Comparison of ENCODE assay signal across 8 mouse cellular contexts in the genomic region with DNA sequence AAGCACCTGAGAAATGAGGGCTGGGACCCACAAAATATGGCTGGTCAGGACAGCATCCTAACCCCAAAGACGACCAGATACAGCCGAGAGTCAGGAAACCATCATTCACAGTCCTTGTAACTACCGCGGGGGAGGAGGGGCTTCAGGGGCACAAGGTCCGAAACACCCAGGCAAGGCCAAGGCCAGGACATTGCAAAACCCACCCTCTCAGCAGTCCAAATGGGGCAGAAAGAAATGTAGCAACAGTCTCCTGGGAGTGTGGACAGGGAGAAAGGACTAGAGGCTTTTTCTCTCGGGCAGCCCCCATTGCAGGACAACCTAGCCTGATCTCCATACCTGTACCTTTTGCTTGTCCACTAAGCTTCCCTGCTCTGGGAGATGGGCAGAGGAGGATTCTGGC. TPM values are rescaled to one million over a fixed set of nuclear protein-coding genes. Genes with fewer than 3 reads are reported as not detected.
DNase-seq lines count a peak whose midpoint lies in the region; ATAC-seq and TF ChIP-seq lines count a peak whose summit lies in the region.

No protein-coding gene starts in this region.

- H3K36me3 ChIP-seq in E14TG2a.4 (ENCODE audit: insufficient read depth, low read length): peaks cover 17% of the 10 kb centered on the region; the same call in 1 of the 2 replicates
- H3K36me3 ChIP-seq in forebrain, embryonic 15.5 days: no peaks in the 10 kb centered on the region
- H3K36me3 ChIP-seq in liver, embryonic 16.5 days (ENCODE audit: control insufficient read depth, insufficient read depth): no peaks in the 10 kb centered on the region

- ATAC-seq in forebrain, embryonic 15.5 days (replicated peaks): no peak
- ATAC-seq in liver, embryonic 16.5 days (ENCODE audit: low read depth): no peak

- DNase-seq in gastrocnemius, adult 2 months: no peak
- DNase-seq in gastrocnemius, adult 18-20 months (ENCODE audit: low spot score): no peak
- no peak for DNase-seq in embryo, embryonic 11 days
- DNase-seq in cerebellum, postnatal 14 days: no peak
- DNase-seq in cerebellum, adult 9-11 months: no peak

- H3K9ac ChIP-seq in forebrain, embryonic 15.5 days (replicated peaks): peak overlapping the region; percentile 54; the same call in 1 of the 2 replicates
- H3K9ac ChIP-seq in liver, embryonic 16.5 days (ENCODE audit: low read depth, low read length): peak overlapping the region; percentile 72

- TF ChIP-seq CTCF in gastrocnemius, adult 2 months (IDR thresholded peaks at IDR 0.05): no peak
- TF ChIP-seq CTCF in E14TG2a.4 (conservative IDR thresholded peaks at IDR 0.05; ENCODE audit: low read length): no peak

- H3K9me3 ChIP-seq in E14TG2a.4 (ENCODE audit: low read length): no peaks in the 10 kb centered on the region
- no peaks in the 10 kb centered on the region for H3K9me3 ChIP-seq in forebrain, embryonic 15.5 days
- H3K9me3 ChIP-seq in liver, embryonic 16.5 days (replicated peaks; ENCODE audit: control insufficient read depth, low read length): no peaks in the 10 kb centered on the region

- H3K27me3 ChIP-seq in E14TG2a.4 (ENCODE audit: insufficient read depth, low read length): no peaks in the 10 kb centered on the region
- peaks cover 30% of the 10 kb centered on the region for H3K27me3 ChIP-seq in forebrain, embryonic 15.5 days
- peaks cover 14% of the 10 kb centered on the region for H3K27me3 ChIP-seq in liver, embryonic 16.5 days (ENCODE audit: control insufficient read depth, insufficient read depth, low read depth, low read length)

- H3K27ac ChIP-seq in gastrocnemius, adult 2 months: peak overlapping the region; percentile 90
- no peak overlapping the region for H3K27ac ChIP-seq in forebrain, embryonic 15.5 days (replicated peaks)
- H3K27ac ChIP-seq in liver, embryonic 16.5 days (ENCODE audit: low read length): peak overlapping the region; percentile 88

- intact Hi-C loops in gastrocnemius, adult 2 months (cut with DNase I): no loop called here

- WGBS in forebrain, embryonic 15.5 days: 26% methylated on average over 6 of the region's 6 CpGs
- WGBS in liver, embryonic 16.5 days (ENCODE audit: insufficient replicate concordance): 4% methylated on average over 6 of the region's 6 CpGs

- peaks cover 88% of the 10 kb centered on the region for H3K4me1 ChIP-seq in E14TG2a.4 (replicated peaks; ENCODE audit: low read depth, low read length)
- H3K4me1 ChIP-seq in forebrain, embryonic 15.5 days: peaks cover 14% of the 10 kb centered on the region
- H3K4me1 ChIP-seq in liver, embryonic 16.5 days (ENCODE audit: control insufficient read depth, low read depth, low read length): peaks cover 12% of the 10 kb centered on the region

- H3K4me3 ChIP-seq in gastrocnemius, adult 2 months: peak overlapping the region; percentile 87
- H3K4me3 ChIP-seq in E14TG2a.4 (replicated peaks; ENCODE audit: low read length): peak overlapping the region; percentile 88
- peak overlapping the region; percentile 51 for H3K4me3 ChIP-seq in forebrain, embryonic 15.5 days
- peak overlapping the region; percentile 66 for H3K4me3 ChIP-seq in liver, embryonic 16.5 days (ENCODE audit: low read depth, low read length)

- H3K4me2 ChIP-seq in forebrain, embryonic 15.5 days (replicated peaks): peak overlapping the region; percentile 71
- H3K4me2 ChIP-seq in liver, embryonic 16.5 days (ENCODE audit: low read depth, low read length): peak overlapping the region; percentile 70

RNA-seq across cellular contexts. Expression of gene Agpat2, which starts 1.1 kb away (rescaled TPM):
- 1 to 10 TPM; 2.8 to 7.3 TPM for total RNA-seq in gastrocnemius, adult 2 months (2021)
- total RNA-seq in gastrocnemius, adult 18-20 months (2021): 1 to 10 TPM; 6.3 to 7.5 TPM
- 3.4 and 3.9 TPM in 2 replicates for polyA plus RNA-seq in forebrain, embryonic 15.5 days (2015; fragmentation: Nextera tagmentation; extraction: Ambion mirVana)
- polyA plus RNA-seq in liver, embryonic 16.5 days (2015; fragmentation: Nextera tagmentation; extraction: Ambion mirVana): 58.3 and 65.7 TPM in 2 replicates

RNA-seq across cellular contexts. Expression of gene Gm20532, which starts 16.7 kb away (rescaled TPM):
- total RNA-seq in gastrocnemius, adult 2 months (2021): not detected
- not detected for total RNA-seq in gastrocnemius, adult 18-20 months (2021)
- polyA plus RNA-seq in forebrain, embryonic 15.5 days (2015; fragmentation: Nextera tagmentation; extraction: Ambion mirVana): not detected in 2 replicates
- not detected in 2 replicates for polyA plus RNA-seq in liver, embryonic 16.5 days (2015; fragmentation: Nextera tagmentation; extraction: Ambion mirVana)

RNA-seq across cellular contexts. Expression of gene Egfl7, which starts 23.3 kb away (rescaled TPM):
- total RNA-seq in gastrocnemius, adult 2 months (2021): 10 to 100 TPM; 34.4 to 53.7 TPM
- total RNA-seq in gastrocnemius, adult 18-20 months (2021): 10 to 100 TPM; 19.6 to 34.7 TPM
- 46.4 and 56.9 TPM in 2 replicates for polyA plus RNA-seq in forebrain, embryonic 15.5 days (2015; fragmentation: Nextera tagmentation; extraction: Ambion mirVana)
- polyA plus RNA-seq in liver, embryonic 16.5 days (2015; fragmentation: Nextera tagmentation; extraction: Ambion mirVana): 50.9 and 54.3 TPM in 2 replicates

RNA-seq across cellular contexts. Expression of gene Fam69b, which starts 25.1 kb away (rescaled TPM):
- 1 to 10 TPM; 1.0 to 2.3 TPM for total RNA-seq in gastrocnemius, adult 2 months (2021)
- total RNA-seq in gastrocnemius, adult 18-20 months (2021): 1 to 10 TPM; 1.9 TPM
- polyA plus RNA-seq in forebrain, embryonic 15.5 days (2015; fragmentation: Nextera tagmentation; extraction: Ambion mirVana): 111 and 121 TPM in 2 replicates
- 0.61 and 1.3 TPM in 2 replicates for polyA plus RNA-seq in liver, embryonic 16.5 days (2015; fragmentation: Nextera tagmentation; extraction: Ambion mirVana)
